Mouse (Mus musculus): ENCODE data around the gene Atxn1l. TPM values are rescaled to one million over a fixed set of nuclear protein-coding genes. Genes with fewer than 3 reads are reported as not detected.

Gene Atxn1l
- polyA plus RNA-seq, 1 experiment from 2014 or later, result 7.5 TPM

- H3K27me3 ChIP-seq (ENCODE audit: insufficient read depth, low read length), result no peaks in the 10 kb centered on the region
- no peaks in the 10 kb centered on the region for H3K9me3 ChIP-seq (ENCODE audit: low read length)
- no peak overlapping the region for H3K9ac ChIP-seq (replicated peaks; ENCODE audit: low read length)
- 92% methylated on average over 5 of the region's 5 CpGs for WGBS
- no peak overlapping the region for H3K4me2 ChIP-seq (replicated peaks; ENCODE audit: low read depth, low read length)
- H3K4me1 ChIP-seq (ENCODE audit: insufficient read depth, low read length), result 0 out of 2 replicates have a peak, but pooled peaks cover 2% of the 10 kb centered on the region
- H3K27ac ChIP-seq (ENCODE audit: low read length), result no peak overlapping the region
- H3K36me3 ChIP-seq (ENCODE audit: insufficient read depth, low read length), result peaks cover 54% of the 10 kb centered on the region
- no peak overlapping the region for H3K4me3 ChIP-seq (ENCODE audit: low read length)
- ATAC-seq (ENCODE audit: low FRiP score, low TSS enrichment), result no peak
These were observed 55.4 kb downstream of the Atxn1l start for GRCm38 (mm10) chr8:109682120-109682519.

DNA sequence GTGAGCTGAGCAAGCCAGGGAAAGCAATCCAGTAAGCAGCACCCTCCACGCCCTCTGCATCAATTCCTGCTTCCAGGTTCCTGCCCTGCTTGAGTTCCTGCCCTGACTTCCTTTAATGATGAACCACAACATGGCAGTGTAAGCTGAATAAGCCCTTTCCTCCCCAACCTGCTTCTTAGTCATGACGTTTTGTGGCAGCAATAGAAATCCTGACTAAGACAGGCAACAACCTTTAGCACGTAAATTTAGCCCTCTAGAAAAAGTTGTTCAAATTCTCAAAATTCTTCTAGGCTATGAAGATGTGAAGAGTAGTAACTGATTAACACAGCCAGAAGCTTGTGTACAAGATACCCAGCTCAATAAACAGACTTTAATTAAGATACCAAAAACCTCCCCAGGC, 56.0 kb downstream of the Atxn1l start:
- no peak overlapping the region for H3K27ac ChIP-seq (ENCODE audit: low read length)
- no peak overlapping the region for H3K9ac ChIP-seq (replicated peaks; ENCODE audit: low read length)
- no peaks in the 10 kb centered on the region for H3K27me3 ChIP-seq (ENCODE audit: insufficient read depth, low read length)
- no peak overlapping the region for H3K4me2 ChIP-seq (replicated peaks; ENCODE audit: low read depth, low read length)
- H3K9me3 ChIP-seq (ENCODE audit: low read length), result no peaks in the 10 kb centered on the region
- ATAC-seq (ENCODE audit: low FRiP score, low TSS enrichment), result no peak
- H3K4me1 ChIP-seq (ENCODE audit: insufficient read depth, low read length), result 0 out of 2 replicates have a peak, but pooled peaks cover 2% of the 10 kb centered on the region
- peaks cover 59% of the 10 kb centered on the region for H3K36me3 ChIP-seq (ENCODE audit: insufficient read depth, low read length)
- 72% methylated on average over 3 of the region's 3 CpGs for WGBS
- no peak overlapping the region for H3K4me3 ChIP-seq (ENCODE audit: low read length)

Other genes with a start within 250 kb of the Atxn1l start
- gene Pmfbp1, start 243.7 kb downstream of the Atxn1l start, polyA plus RNA-seq (2015; fragmentation: Nextera tagmentation; extraction: Ambion mirVana), result 0.11 and 0.13 TPM in 2 replicates
- 27.4 and 31.3 TPM in 2 replicates for gene Dhx38, start 171.9 kb downstream of the Atxn1l start, polyA plus RNA-seq (2015; fragmentation: Nextera tagmentation; extraction: Ambion mirVana)
- gene Txnl4b, start 171.8 kb downstream of the Atxn1l start, polyA plus RNA-seq (2015; fragmentation: Nextera tagmentation; extraction: Ambion mirVana), result 28.9 and 29.4 TPM in 2 replicates
- gene Hp, start 158.6 kb downstream of the Atxn1l start, polyA plus RNA-seq (2015; fragmentation: Nextera tagmentation; extraction: Ambion mirVana), result 4.9 and 8.2 TPM in 2 replicates
- gene Dhodh, start 129.1 kb downstream of the Atxn1l start, polyA plus RNA-seq (2015; fragmentation: Nextera tagmentation; extraction: Ambion mirVana), result 52.8 and 54.6 TPM in 2 replicates
- 0.05 and 0.10 TPM in 2 replicates for gene Pkd1l3, start 123.2 kb downstream of the Atxn1l start, polyA plus RNA-seq (2015; fragmentation: Nextera tagmentation; extraction: Ambion mirVana)
- 160 TPM in 2 replicates for gene Ist1, start 44.5 kb downstream of the Atxn1l start, polyA plus RNA-seq (2015; fragmentation: Nextera tagmentation; extraction: Ambion mirVana)
- 25.1 and 28.5 TPM in 2 replicates for gene Zfp821, start 32.2 kb downstream of the Atxn1l start, polyA plus RNA-seq (2015; fragmentation: Nextera tagmentation; extraction: Ambion mirVana)
- gene Ap1g1, start 40.8 kb upstream of the Atxn1l start, polyA plus RNA-seq (2015; fragmentation: Nextera tagmentation; extraction: Ambion mirVana), result 46.6 and 53.6 TPM in 2 replicates
- 2.6 and 2.7 TPM in 2 replicates for gene Phlpp2, start 130.8 kb upstream of the Atxn1l start, polyA plus RNA-seq (2015; fragmentation: Nextera tagmentation; extraction: Ambion mirVana)
- 3.9 and 4.0 TPM in 2 replicates for gene Marveld3, start 224.5 kb upstream of the Atxn1l start, polyA plus RNA-seq (2015; fragmentation: Nextera tagmentation; extraction: Ambion mirVana)